Mouse (Mus musculus) forebrain, embryonic 15.5 days (tissue): ENCODE results near the gene Cyp2c68. TPM values are rescaled to one million over a fixed set of nuclear protein-coding genes. Genes with fewer than 3 reads are reported as not detected.
"Not testable (repeated sequence)": the region's sequence is repeated elsewhere in the genome, so short reads cannot be mapped to it uniquely, and the experiment has no call there.

Experiments used
- ATAC-seq: fragments of 200-750 bp; cut with Nextera tagmentation; replicated peaks from 2 replicates; pipeline ENCODE4 v1.8.0; 2017; ENCODE audit warnings: mild to moderate bottlenecking, moderate TSS enrichment, moderate library complexity
- H3K27ac ChIP-seq: fragments of 300-500 bp; sonication (generic); replicated peaks from 2 replicates; pipeline ENCODE4 v1.5.1; 2015; ENCODE audit warnings: mild to moderate bottlenecking, inconsistent platforms
- H3K27me3 ChIP-seq: fragments of 300-500 bp; sonication (generic); 2 replicates; pipeline ENCODE4 v1.6.1; 2015; ENCODE audit warnings: inconsistent platforms
- H3K36me3 ChIP-seq: fragments of 300-500 bp; sonication (generic); 2 replicates; pipeline ENCODE4 v1.6.1; 2015; ENCODE audit warnings: mild to moderate bottlenecking, inconsistent platforms
- H3K4me1 ChIP-seq: fragments of 300-500 bp; sonication (generic); 2 replicates; pipeline ENCODE4 v1.6.1; 2015; ENCODE audit warnings: inconsistent platforms
- H3K4me2 ChIP-seq: fragments of 300-500 bp; sonication (generic); replicated peaks from 2 replicates; pipeline ENCODE4 v1.6.1; 2015; ENCODE audit warnings: mild to moderate bottlenecking, inconsistent platforms
- H3K4me3 ChIP-seq: fragments of 300-500 bp; sonication (generic); 2 replicates; pipeline ENCODE4 v1.5.1; 2015; ENCODE audit warnings: mild to moderate bottlenecking, inconsistent platforms
- H3K9ac ChIP-seq: fragments of 300-500 bp; sonication (generic); replicated peaks from 2 replicates; pipeline ENCODE4 v1.6.1; 2015; ENCODE audit warnings: mild to moderate bottlenecking, inconsistent platforms
- H3K9me3 ChIP-seq: fragments of 300-500 bp; sonication (generic); 2 replicates; pipeline ENCODE4 v1.6.1; 2016; ENCODE audit warnings: inconsistent platforms
- WGBS: fragments of 180-500 bp; shearing (Covaris S2); methylation state at CpG from one replicate; pipeline ENCODE4 v1.1.7; 2015; ENCODE audit warnings: mixed read lengths; 5-methylcytosine and 5-hydroxymethylcytosine counted together
- polyA plus RNA-seq: library from polyadenylated mRNA; unstranded; fragments of >200 nt; fragmentation: Nextera tagmentation; extraction: Ambion mirVana; gene quantifications from 2 replicates; pipeline ENCODE4 v1.2.1, GENCODE M21; 2015

The Cyp2c68 gene
- not detected in 2 replicates for polyA plus RNA-seq

DNA sequence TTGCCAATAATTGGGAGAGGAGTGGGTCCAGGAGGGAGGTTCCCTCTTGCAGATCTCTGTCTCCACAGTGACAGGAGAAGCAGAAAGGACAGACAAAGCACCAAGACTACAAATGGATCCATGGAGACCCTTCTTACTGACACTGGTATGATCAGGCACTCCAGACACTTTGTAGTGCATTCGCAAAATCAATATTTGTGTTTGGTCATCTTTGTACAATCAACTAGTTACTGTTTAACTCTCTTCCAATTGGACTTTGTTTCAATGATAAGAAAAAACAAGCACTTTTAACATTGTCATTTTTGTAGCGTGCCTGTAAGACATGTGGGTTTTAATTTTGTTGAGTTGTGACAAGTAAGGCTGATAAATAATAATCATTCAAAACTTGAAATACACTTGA lies at the start of gene Cyp2c68:
Gene Cyp2c68 (minus strand): TSS at position 135 of the 400 bp plus-strand sequence.
- no peak within 1 kb of the TSS for H3K4me2 ChIP-seq
- no peak within 1 kb of the TSS for H3K27ac ChIP-seq
- H3K9ac ChIP-seq = no peak within 1 kb of the TSS
- no peaks in the 10 kb centered on the region for H3K36me3 ChIP-seq
- no peak within 1 kb of the TSS for H3K4me3 ChIP-seq
- no peaks in the 10 kb centered on the region for H3K27me3 ChIP-seq
- no peak for ATAC-seq
- H3K9me3 ChIP-seq = no peaks in the 10 kb centered on the region
- no peaks in the 10 kb centered on the region for H3K4me1 ChIP-seq
- WGBS = 88% methylated on average over 2 of the region's 2 CpGs

DNA sequence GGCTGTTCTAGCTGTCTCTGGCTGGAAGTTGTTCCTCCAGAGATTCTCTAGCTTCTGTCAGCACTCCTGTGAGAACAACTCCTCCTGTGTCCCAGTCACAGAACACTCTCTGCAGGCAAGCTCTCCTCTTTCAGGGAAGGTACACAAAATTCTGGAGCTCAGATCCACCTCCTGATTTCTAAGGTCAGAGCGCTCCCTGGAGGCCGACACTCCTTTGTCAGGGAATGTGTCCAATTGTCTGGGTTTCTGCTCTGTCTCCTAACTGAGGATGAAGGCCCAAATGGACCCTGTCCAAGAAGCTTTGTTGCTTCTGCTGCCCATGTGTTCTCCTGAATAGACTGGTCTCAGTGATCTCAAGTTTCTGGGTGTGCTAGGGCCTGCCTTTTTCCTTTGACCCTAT lies 44.6 kb upstream of the Cyp2c68 start:
- not testable (repeated sequence) for H3K9ac ChIP-seq, H3K4me2 ChIP-seq, H3K4me3 ChIP-seq, H3K27me3 ChIP-seq, ATAC-seq, H3K36me3 ChIP-seq, H3K9me3 ChIP-seq, H3K27ac ChIP-seq, H3K4me1 ChIP-seq
- WGBS = 80% methylated on average over 2 of the region's 2 CpGs

- Histone ChIP-seq H3K4me1 (no peaks in the 10 kb centered on the region), H3K36me3 (no peaks in the 10 kb centered on the region), H3K9ac (no peak overlapping the region), H3K27ac (no peak overlapping the region), H3K4me3 (no peak overlapping the region), H3K4me2 (no peak overlapping the region), H3K9me3 (no peaks in the 10 kb centered on the region), H3K27me3 (no peaks in the 10 kb centered on the region)
- 53% methylated on average over 1 of the region's 1 CpGs for WGBS
- ATAC-seq = no peak
Observed at GRCm38 (mm10) chr19:39745357-39745756, 4.5 kb upstream of the Cyp2c68 start.

DNA sequence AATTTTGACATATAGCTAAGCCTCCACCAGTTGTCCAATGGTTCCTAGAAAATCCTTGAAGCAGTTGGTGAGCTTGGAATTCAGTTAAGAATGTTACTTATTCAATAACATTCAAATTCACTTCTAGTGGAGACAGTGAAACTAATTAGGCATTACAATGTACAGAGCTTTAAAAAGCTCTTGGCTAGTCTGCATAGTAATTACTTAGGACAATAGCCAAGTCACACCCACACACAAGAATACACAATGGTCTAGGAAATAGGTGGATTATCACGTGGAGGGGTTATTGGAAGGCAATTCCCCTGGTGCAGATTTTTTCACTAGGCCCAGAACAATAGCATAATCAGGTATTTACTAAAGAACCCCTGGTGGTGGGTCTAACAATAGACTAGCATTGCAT lies 3.5 kb upstream of the Cyp2c68 start:
- not testable (repeated sequence) for H3K9me3 ChIP-seq, H3K4me3 ChIP-seq, H3K27me3 ChIP-seq, ATAC-seq, H3K4me2 ChIP-seq, H3K9ac ChIP-seq, H3K4me1 ChIP-seq, H3K27ac ChIP-seq, H3K36me3 ChIP-seq
- WGBS = 43% methylated on average over 1 of the region's 1 CpGs

- not testable (repeated sequence) for H3K4me3 ChIP-seq, H3K4me1 ChIP-seq, H3K9ac ChIP-seq, ATAC-seq, H3K27me3 ChIP-seq, H3K36me3 ChIP-seq, H3K27ac ChIP-seq, H3K9me3 ChIP-seq, H3K4me2 ChIP-seq
- WGBS = 72% methylated on average over 2 of the region's 2 CpGs
Observed at GRCm38 (mm10) chr19:39711116-39711515, 29.7 kb downstream of the Cyp2c68 start.

DNA sequence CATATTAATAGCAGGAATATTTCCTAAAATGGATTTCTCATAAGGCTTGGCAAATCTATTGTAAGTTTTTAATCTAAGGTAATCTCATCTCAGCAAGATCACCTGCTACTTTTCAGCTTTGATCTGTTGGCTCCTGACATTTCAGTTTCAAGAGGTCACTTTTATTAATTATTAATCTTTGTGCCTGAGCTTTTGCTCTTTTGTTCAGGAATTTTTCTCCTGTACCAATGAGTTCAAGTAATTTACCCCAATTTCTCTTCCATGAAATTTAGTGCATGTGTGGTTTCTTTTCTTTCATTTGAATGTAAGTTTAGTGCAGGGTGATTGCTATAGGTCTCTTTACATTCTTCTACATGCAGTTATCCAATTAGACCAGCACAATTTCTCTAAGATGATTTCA lies 75.2 kb downstream of the Cyp2c68 start:
- H3K27me3 ChIP-seq, H3K36me3 ChIP-seq, H3K27ac ChIP-seq, H3K4me2 ChIP-seq, ATAC-seq, H3K4me1 ChIP-seq, H3K9ac ChIP-seq, H3K4me3 ChIP-seq, H3K9me3 ChIP-seq: not testable (repeated sequence)

DNA sequence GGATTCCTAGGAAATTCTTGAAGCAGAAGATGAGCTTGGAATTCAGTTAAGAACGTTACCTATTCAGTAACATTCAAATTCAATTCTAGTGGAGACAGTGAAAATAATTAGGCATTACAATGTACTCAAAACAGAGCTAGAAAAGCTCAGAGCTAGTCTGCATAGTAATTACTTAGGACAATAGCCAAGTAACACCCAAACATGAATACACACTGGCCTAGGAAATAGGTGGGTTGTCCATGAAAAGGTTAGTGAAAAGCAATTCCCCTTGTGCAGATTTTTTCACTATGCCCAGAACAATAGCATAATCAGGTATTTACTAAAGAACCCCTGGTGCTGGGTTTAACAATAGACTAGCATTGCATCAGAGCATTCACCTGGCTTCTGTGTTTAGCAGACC lies 88.5 kb downstream of the Cyp2c68 start:
- Histone ChIP-seq H3K27me3 (no peaks in the 10 kb centered on the region), H3K4me2 (no peak overlapping the region), H3K4me1 (no peaks in the 10 kb centered on the region), H3K9ac (no peak overlapping the region), H3K9me3 (no peaks in the 10 kb centered on the region), H3K36me3 (no peaks in the 10 kb centered on the region), H3K27ac (no peak overlapping the region), H3K4me3 (no peak overlapping the region)
- no peak for ATAC-seq
- 52% methylated on average over 1 of the region's 1 CpGs for WGBS

- H3K9ac ChIP-seq = no peak within 1 kb of the TSS
- H3K4me2 ChIP-seq = no peak within 1 kb of the TSS
- 84% methylated on average over 1 of the region's 1 CpGs for WGBS
- H3K27ac ChIP-seq = no peak within 1 kb of the TSS
- H3K4me1 ChIP-seq = no peaks in the 10 kb centered on the region
- no peak within 1 kb of the TSS for H3K4me3 ChIP-seq
- no peaks in the 10 kb centered on the region; the same call in 1 of the 2 replicates for H3K9me3 ChIP-seq
- no peaks in the 10 kb centered on the region for H3K27me3 ChIP-seq
- no peak for ATAC-seq
- no peaks in the 10 kb centered on the region for H3K36me3 ChIP-seq
Observed at GRCm38 (mm10) chr19:39648938-39649337, 91.9 kb downstream of the Cyp2c68 start, which contains the start of gene Cyp2c67. TSS of gene Cyp2c67 (minus strand) at chr19:39649051.

DNA sequence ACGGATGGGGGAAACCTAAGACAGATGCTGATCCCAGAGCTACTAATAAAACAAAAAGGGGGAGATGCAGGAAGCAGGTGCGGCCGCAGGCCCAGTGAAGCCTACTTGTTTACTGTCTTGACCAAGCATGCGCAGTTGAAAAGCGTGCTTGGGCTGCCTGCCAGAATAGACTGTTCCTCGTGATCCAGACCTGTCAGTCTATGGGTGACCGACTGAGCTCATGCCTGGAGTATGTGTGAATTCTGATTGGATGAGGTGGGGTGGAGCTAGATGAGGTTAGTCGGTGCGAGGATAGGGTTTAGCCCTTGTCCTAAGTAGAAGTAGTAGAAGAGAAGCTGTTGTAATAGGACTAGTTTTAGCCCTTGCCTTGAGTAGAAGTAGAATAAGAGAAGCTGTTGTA lies 93.3 kb downstream of the Cyp2c68 start:
- Histone ChIP-seq H3K4me1 (no peaks in the 10 kb centered on the region), H3K27ac (no peak overlapping the region), H3K4me3 (no peak overlapping the region), H3K9ac (no peak overlapping the region), H3K36me3 (no peaks in the 10 kb centered on the region), H3K4me2 (no peak overlapping the region), H3K27me3 (no peaks in the 10 kb centered on the region), H3K9me3 (no peaks in the 10 kb centered on the region; the same call in 1 of the 2 replicates)
- no peak for ATAC-seq
- 92% methylated on average over 9 of the region's 9 CpGs for WGBS

DNA sequence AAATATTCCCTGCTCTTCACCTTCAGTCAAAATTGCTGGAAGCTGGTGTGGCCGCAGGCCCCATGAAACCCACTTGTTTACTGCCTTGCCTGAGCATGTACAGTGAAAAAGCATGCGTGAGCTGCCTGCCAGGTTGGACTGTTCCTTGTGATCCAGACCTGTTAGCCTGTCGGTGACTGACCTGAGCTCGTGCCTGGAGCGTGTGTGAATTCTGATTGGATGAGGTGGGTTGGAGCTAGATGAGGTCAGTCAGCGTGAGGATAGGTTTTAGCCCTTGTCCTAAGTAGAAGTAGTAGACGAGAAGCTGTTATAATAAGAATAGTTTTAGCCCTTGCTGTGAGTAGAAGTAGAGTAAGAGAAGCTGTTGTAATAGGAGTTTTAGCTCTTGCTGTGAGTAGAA lies 96.3 kb downstream of the Cyp2c68 start:
- 93% methylated on average over 7 of the region's 7 CpGs for WGBS

More for the DNA sequence above, 96.3 kb downstream of the Cyp2c68 start:
- H3K9ac ChIP-seq, H3K27me3 ChIP-seq, H3K36me3 ChIP-seq, H3K9me3 ChIP-seq, ATAC-seq, H3K27ac ChIP-seq, H3K4me3 ChIP-seq, H3K4me2 ChIP-seq, H3K4me1 ChIP-seq: not testable (repeated sequence)

Other genes starting within 250 kb of the Cyp2c68 start
- gene Cyp2c39, start 230.2 kb downstream of the Cyp2c68 start, polyA plus RNA-seq = not detected in 2 replicates
- not detected in 2 replicates for gene Cyp2c67, start 92.0 kb downstream of the Cyp2c68 start, polyA plus RNA-seq
- gene Cyp2c40, start 71.8 kb upstream of the Cyp2c68 start, polyA plus RNA-seq = not detected in 2 replicates
- not detected in 2 replicates for gene Cyp2c69, start 145.7 kb upstream of the Cyp2c68 start, polyA plus RNA-seq